Mouse (Mus musculus) liver, embryonic 11.5 days (tissue): Measurements from ENCODE around the gene Amn1. TPM values are rescaled to one million over a fixed set of nuclear protein-coding genes. Genes with fewer than 3 reads are reported as not detected.

Source experiments
- ATAC-seq: fragments of 200-750 bp; cut with Nextera tagmentation; replicated peaks from 2 replicates; pipeline ENCODE4 v1.8.0; 2017; ENCODE audit warnings: moderate number of reproducible peaks, mild to moderate bottlenecking, moderate TSS enrichment, moderate library complexity; ENCODE audit not compliant: low FRiP score
- DNase-seq: peaks from one replicate; pipeline ENCODE4 v3.0.0-alpha.2; 2017; ENCODE audit warnings: low spot score
- H3K27ac ChIP-seq: fragments of 300-500 bp; sonication (generic); 2 replicates; pipeline ENCODE4 v1.5.1; 2014; ENCODE audit warnings: mild to moderate bottlenecking, low read depth, low read length, control low read depth
- H3K27me3 ChIP-seq: fragments of 300-500 bp; sonication (generic); replicated peaks from 2 replicates; pipeline ENCODE4 v1.6.1; 2014; ENCODE audit warnings: low read length, mixed read lengths; ENCODE audit not compliant: control insufficient read depth, insufficient read depth
- H3K36me3 ChIP-seq: fragments of 300-500 bp; sonication (generic); 2 replicates; pipeline ENCODE4 v1.6.1; 2014; ENCODE audit warnings: mild to moderate bottlenecking, low read length, moderate library complexity, mixed read lengths; ENCODE audit not compliant: control insufficient read depth, insufficient read depth
- H3K4me1 ChIP-seq: fragments of 300-500 bp; sonication (generic); replicated peaks from 2 replicates; pipeline ENCODE4 v1.6.1; 2014; ENCODE audit warnings: low read length, mixed read lengths; ENCODE audit not compliant: control insufficient read depth, insufficient read depth
- H3K4me2 ChIP-seq: fragments of 300-500 bp; sonication (generic); 2 replicates; pipeline ENCODE4 v1.6.1; 2014; ENCODE audit warnings: mild to moderate bottlenecking, control low read depth, moderate library complexity
- H3K4me3 ChIP-seq: fragments of 300-500 bp; sonication (generic); 2 replicates; pipeline ENCODE4 v1.5.1; 2014; ENCODE audit warnings: low read depth, low read length, control low read depth
- H3K9ac ChIP-seq: fragments of 300-500 bp; sonication (generic); 2 replicates; pipeline ENCODE4 v1.6.1; 2014; ENCODE audit warnings: low read depth, low read length, control low read depth
- H3K9me3 ChIP-seq: fragments of 300-500 bp; sonication (generic); 2 replicates; pipeline ENCODE4 v1.6.1; 2016; ENCODE audit warnings: low read length, inconsistent platforms, mixed read lengths; ENCODE audit not compliant: control insufficient read depth
- WGBS: fragments of 180-500 bp; shearing (Covaris S2); extraction: QIAGEN DNeasy Blood & Tissue Kit; methylation state at CpG from one replicate; pipeline ENCODE4 v1.1.7; 2014; 5-methylcytosine and 5-hydroxymethylcytosine counted together
- polyA plus RNA-seq: library from polyadenylated mRNA; unstranded; fragments of >200 nt; fragmentation: Nextera tagmentation; extraction: Ambion mirVana; gene quantifications from 2 replicates; pipeline ENCODE4 v1.2.1, GENCODE M21; 2014

The Amn1 gene
- polyA plus RNA-seq, 1 experiment from 2014 or later: 12.8 TPM

GRCm38 (mm10) chr6:149107615-149108014, 80.9 kb downstream of the Amn1 start:
- no peaks in the 10 kb centered on the region for H3K36me3 ChIP-seq
- no peaks in the 10 kb centered on the region; the same call in 1 of the 2 replicates for H3K27me3 ChIP-seq
- WGBS: 70% methylated on average over 3 of the region's 3 CpGs
- H3K9me3 ChIP-seq: no peaks in the 10 kb centered on the region
- no peaks in the 10 kb centered on the region for H3K4me1 ChIP-seq
- H3K4me3 ChIP-seq: no peak overlapping the region
- no peak for DNase-seq
- no peak overlapping the region for H3K27ac ChIP-seq
- no peak overlapping the region for H3K9ac ChIP-seq
- H3K4me2 ChIP-seq: no peak overlapping the region
- no peak for ATAC-seq

Other genes with a start within 250 kb of the Amn1 start
- gene Sinhcaf, start 242.2 kb downstream of the Amn1 start, polyA plus RNA-seq: 102 and 104 TPM in 2 replicates
- gene Dennd5b, start 87.0 kb downstream of the Amn1 start, polyA plus RNA-seq: 11.0 and 11.3 TPM in 2 replicates
- gene Gm10203, start 58.5 kb downstream of the Amn1 start, polyA plus RNA-seq: not detected in 2 replicates
- 14.2 and 14.9 TPM in 2 replicates for gene Etfbkmt, start 48.9 kb downstream of the Amn1 start, polyA plus RNA-seq
- gene Resf1, start 120.7 kb upstream of the Amn1 start, polyA plus RNA-seq: 37.7 and 37.8 TPM in 2 replicates
- 4.9 and 5.0 TPM in 2 replicates for gene Bicd1, start 220.2 kb upstream of the Amn1 start, polyA plus RNA-seq